Mouse (Mus musculus): ENCODE measurements at regions not wholly inside any gene's neighbourhood (a gene's known extent, or its start where the extent isn't known, plus 50 kb on each side); places are given as distances from the start of the nearest gene placed in this dataset.

DNA sequence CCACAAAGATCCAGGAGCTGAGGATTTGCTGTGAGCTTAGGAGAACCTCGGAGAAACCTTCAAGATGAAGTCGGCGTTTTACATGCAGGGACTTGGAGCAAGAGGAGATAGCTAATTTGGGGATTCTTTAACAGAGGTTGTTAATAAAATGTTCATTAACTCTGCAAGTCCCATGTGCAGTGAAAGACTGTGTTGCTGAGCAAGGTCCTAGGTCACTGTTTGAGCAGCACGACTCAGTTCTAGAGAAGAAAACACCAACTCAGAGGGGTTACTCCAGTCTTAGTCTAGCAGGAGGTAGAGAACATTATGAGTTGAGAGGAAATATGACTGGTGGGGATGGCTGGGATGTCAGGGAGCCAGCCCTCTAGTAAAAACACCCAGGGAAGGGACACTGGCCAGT lies 265.9 kb downstream of the C1d start:
- TF ChIP-seq POLR2AphosphoS5 (IDR thresholded peaks at IDR 0.05; ENCODE audit: insufficient replicate concordance, low read depth, low read length): no peak
- TF ChIP-seq GATA1 (IDR thresholded peaks at IDR 0.05; ENCODE audit: borderline replicate concordance, low read length): no peak
- TF ChIP-seq CTCF (IDR thresholded peaks at IDR 0.05; ENCODE audit: low read depth, low read length): no peak
- no peak for TF ChIP-seq TAL1 (conservative IDR thresholded peaks at IDR 0.05; ENCODE audit: low read depth, low read length)
- TF ChIP-seq GATA2 (IDR thresholded peaks at IDR 0.05; ENCODE audit: borderline replicate concordance, low read depth, low read length): no peak

Measured in G1E (cell line).